Mouse (Mus musculus): ENCODE measurements around the gene Tceanc2. TPM values are rescaled to one million over a fixed set of nuclear protein-coding genes. Genes with fewer than 3 reads are reported as not detected.
A peak's percentile ranks its signal among the peaks of the same experiment; 100 is the strongest.

Tceanc2 gene
- polyA plus RNA-seq, 1 experiment from 2014 or later = 16.8 TPM

DNA sequence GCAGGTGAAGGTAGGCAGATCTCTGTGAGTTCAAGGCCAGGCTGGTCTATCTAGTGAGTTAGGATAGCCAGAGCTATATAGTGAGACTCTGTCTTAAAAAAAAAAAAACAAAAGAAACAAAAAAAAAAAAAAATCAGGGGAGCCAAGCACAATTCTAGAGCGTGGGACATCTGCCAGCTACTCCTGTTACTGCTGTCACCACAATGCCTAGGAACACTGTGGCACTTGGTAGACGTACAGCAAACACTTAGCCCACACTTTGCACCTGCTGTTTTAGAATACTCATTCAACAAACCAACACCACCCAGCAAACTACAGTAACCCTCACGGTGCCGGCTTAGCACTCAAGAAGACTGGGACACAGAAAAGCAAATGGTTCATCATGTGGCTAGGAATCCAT is 32.5 kb upstream of the Tceanc2 start:
- Histone ChIP-seq H3K9ac (ENCODE audit: low read length) (no peak overlapping the region), H3K9me3 (ENCODE audit: control insufficient read depth, low read length) (no peaks in the 10 kb centered on the region), H3K36me3 (ENCODE audit: control insufficient read depth, insufficient read depth, low read length) (peaks cover 13% of the 10 kb centered on the region), H3K4me3 (ENCODE audit: control insufficient read depth in 1 of 2, insufficient read depth in 1 of 2, low read depth in 1 of 2, low read length in 2 of 2) (no peak overlapping the region), H3K4me2 (ENCODE audit: low read length) (no peak overlapping the region), H3K4me1 (ENCODE audit: control insufficient read depth in 2 of 2, insufficient read depth in 2 of 2, low read length in 2 of 2) (peaks cover 0 to 4% of the 10 kb centered on the region in 2 experiments; a peak in 2 of 4 replicates), H3K27me3 (ENCODE audit: control insufficient read depth, insufficient read depth, low read length) (peaks cover 45% of the 10 kb centered on the region), H3K27ac (replicated peaks in 1 of 2; ENCODE audit: control insufficient read depth in 1 of 2, insufficient read depth in 1 of 2, low read depth in 2 of 2, low read length in 2 of 2) (no peak overlapping the region)
- ATAC-seq (ENCODE audit: insufficient number of reproducible peaks, insufficient read depth, low FRiP score, low read depth) = 0 out of 2 replicates have a peak, but pooled peaks have one; percentile 17
- WGBS = 48% methylated on average over 4 of the region's 4 CpGs

DNA sequence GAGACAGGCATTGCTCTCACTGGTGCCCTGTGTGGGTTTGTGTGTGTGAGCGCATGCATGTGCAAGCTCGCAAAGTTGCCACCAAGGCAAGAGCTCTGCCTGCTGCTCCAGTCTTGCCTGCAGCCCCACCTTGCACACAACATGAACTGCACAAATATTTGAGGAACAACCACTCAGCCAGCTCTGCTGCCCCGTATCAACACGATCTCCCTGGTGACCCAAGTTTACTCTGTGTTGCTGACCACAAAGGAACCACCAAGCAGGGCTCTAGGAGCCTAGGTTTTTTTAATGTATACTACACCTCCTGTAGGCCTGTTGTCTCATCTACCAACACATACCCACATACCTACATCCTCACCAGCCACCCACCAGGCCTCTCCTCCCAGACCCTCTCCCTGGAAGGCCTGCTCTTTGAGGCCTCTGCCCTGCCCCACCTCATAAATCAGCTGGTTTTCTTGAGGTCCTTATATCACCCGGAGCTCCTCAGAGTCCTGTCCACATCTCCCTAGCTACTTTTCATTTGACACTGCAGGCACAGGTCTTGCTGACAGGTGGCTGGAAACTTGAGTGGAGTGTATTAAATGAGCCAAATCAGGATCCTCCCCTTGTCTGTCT is 31.7 kb upstream of the Tceanc2 start:
- Histone ChIP-seq H3K4me3 (ENCODE audit: control insufficient read depth in 1 of 2, insufficient read depth in 1 of 2, low read depth in 1 of 2, low read length in 2 of 2) (no peak overlapping the region), H3K4me2 (ENCODE audit: low read length) (no peak overlapping the region), H3K9ac (ENCODE audit: low read length) (no peak overlapping the region), H3K27me3 (ENCODE audit: control insufficient read depth, insufficient read depth, low read length) (peaks cover 43% of the 10 kb centered on the region), H3K27ac (replicated peaks in 1 of 2; ENCODE audit: control insufficient read depth in 1 of 2, insufficient read depth in 1 of 2, low read depth in 2 of 2, low read length in 2 of 2) (no peak overlapping the region), H3K36me3 (ENCODE audit: control insufficient read depth, insufficient read depth, low read length) (peaks cover 15% of the 10 kb centered on the region), H3K4me1 (ENCODE audit: control insufficient read depth in 2 of 2, insufficient read depth in 2 of 2, low read length in 2 of 2) (peaks cover 0 to 4% of the 10 kb centered on the region in 2 experiments; a peak in 2 of 4 replicates), H3K9me3 (ENCODE audit: control insufficient read depth, low read length) (no peaks in the 10 kb centered on the region)
- no peak for ATAC-seq (ENCODE audit: insufficient number of reproducible peaks, insufficient read depth, low FRiP score, low read depth)
- 68% methylated on average over 5 of the region's 5 CpGs for WGBS

DNA sequence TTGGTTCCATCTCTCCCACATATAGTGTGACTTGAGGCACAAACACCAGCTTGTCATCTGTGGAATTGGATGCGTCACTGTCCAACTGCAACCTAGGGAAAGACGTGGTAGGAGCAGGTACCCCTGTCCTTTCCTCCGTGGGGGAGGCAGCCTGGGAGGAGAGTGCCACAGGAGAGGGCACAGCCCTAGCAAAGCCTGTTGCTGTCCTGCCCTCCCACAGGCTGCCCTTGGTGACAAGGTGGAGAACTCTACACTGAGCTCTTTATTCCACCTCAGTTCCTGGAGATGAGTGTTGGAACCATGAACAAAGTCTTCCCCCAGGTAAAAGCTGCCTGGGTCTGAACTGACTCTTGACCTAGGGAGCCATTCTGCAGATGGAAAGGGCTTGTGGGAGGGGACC is 30.0 kb upstream of the Tceanc2 start, which contains the start of gene Ldlrad1:
Ldlrad1 (plus strand) TSS at position 301 of the 400 bp plus-strand sequence.
- H3K9me3 ChIP-seq (ENCODE audit: control insufficient read depth, low read length) = no peaks in the 10 kb centered on the region
- H3K27ac ChIP-seq (replicated peaks in 1 of 2; ENCODE audit: control insufficient read depth in 1 of 2, insufficient read depth in 1 of 2, low read depth in 2 of 2, low read length in 2 of 2) = no peak within 1 kb of the TSS
- H3K4me3 ChIP-seq (ENCODE audit: control insufficient read depth in 1 of 2, insufficient read depth in 1 of 2, low read depth in 1 of 2, low read length in 2 of 2) = no peak within 1 kb of the TSS
- H3K4me2 ChIP-seq (ENCODE audit: low read length) = no peak within 1 kb of the TSS
- H3K27me3 ChIP-seq (ENCODE audit: control insufficient read depth, insufficient read depth, low read length) = peaks cover 27% of the 10 kb centered on the region
- peaks cover 31% of the 10 kb centered on the region for H3K36me3 ChIP-seq (ENCODE audit: control insufficient read depth, insufficient read depth, low read length)
- WGBS = 84% methylated on average over 3 of the region's 3 CpGs
- no peak within 1 kb of the TSS for H3K9ac ChIP-seq (ENCODE audit: low read length)
- peaks cover 0 to 4% of the 10 kb centered on the region in 2 experiments; a peak in 2 of 4 replicates for H3K4me1 ChIP-seq (ENCODE audit: control insufficient read depth in 2 of 2, insufficient read depth in 2 of 2, low read length in 2 of 2)
- no peak for ATAC-seq (ENCODE audit: insufficient number of reproducible peaks, insufficient read depth, low FRiP score, low read depth)

DNA sequence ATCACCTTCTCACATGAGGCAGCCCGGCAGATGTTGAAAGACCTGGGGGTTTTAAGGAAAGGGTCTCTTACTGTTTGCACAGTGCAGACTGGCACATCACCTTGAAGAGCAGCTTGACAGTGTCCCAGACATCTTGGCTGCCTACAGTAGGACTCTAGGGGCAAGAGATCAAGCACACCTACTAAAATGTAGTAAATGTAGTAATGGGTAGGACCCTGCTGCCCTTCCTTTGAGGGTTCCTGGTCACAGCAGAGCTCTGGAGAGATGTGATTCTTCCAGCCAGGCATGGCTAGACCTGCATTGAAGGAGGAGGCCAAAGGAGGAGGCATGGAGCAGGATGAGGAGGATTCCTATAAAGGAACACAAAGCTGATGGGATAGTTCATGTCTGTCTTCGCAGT is 28.1 kb upstream of the Tceanc2 start:
- Histone ChIP-seq H3K9ac (ENCODE audit: low read length) (no peak overlapping the region), H3K4me2 (ENCODE audit: low read length) (no peak overlapping the region), H3K9me3 (ENCODE audit: control insufficient read depth, low read length) (no peaks in the 10 kb centered on the region), H3K36me3 (ENCODE audit: control insufficient read depth, insufficient read depth, low read length) (peaks cover 49% of the 10 kb centered on the region), H3K4me3 (ENCODE audit: control insufficient read depth in 1 of 2, insufficient read depth in 1 of 2, low read depth in 1 of 2, low read length in 2 of 2) (no peak overlapping the region), H3K27me3 (ENCODE audit: control insufficient read depth, insufficient read depth, low read length) (peaks cover 9% of the 10 kb centered on the region; the same call in 1 of the 2 replicates), H3K27ac (replicated peaks in 1 of 2; ENCODE audit: control insufficient read depth in 1 of 2, insufficient read depth in 1 of 2, low read depth in 2 of 2, low read length in 2 of 2) (no peak overlapping the region), H3K4me1 (ENCODE audit: control insufficient read depth in 2 of 2, insufficient read depth in 2 of 2, low read length in 2 of 2) (peaks cover 0 to 4% of the 10 kb centered on the region in 2 experiments; a peak in 2 of 4 replicates)
- ATAC-seq (ENCODE audit: insufficient number of reproducible peaks, insufficient read depth, low FRiP score, low read depth) = no peak
- WGBS = 98% methylated on average over 2 of the region's 2 CpGs

DNA sequence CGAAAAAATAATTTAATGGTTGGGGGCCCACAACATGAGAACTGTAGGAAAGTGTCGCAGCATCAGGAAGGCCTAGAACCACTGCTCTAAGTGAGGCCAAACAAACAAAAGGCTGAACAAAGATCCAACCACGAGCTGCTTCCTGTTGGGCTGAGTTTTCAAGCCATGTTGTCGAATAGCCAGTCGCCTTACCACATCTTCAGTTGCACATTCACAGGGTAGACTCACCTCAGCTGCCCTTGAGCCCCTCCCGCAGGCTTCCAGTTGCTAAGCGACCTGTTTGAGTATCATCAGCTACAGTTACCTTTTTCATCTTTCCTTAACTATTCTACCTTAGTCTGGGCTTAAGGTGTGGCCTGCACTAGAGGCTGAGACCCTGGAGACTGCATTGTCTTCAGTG is 24.1 kb upstream of the Tceanc2 start:
- no peak overlapping the region for H3K4me3 ChIP-seq (ENCODE audit: control insufficient read depth in 1 of 2, insufficient read depth in 1 of 2, low read depth in 1 of 2, low read length in 2 of 2)
- no peak for ATAC-seq (ENCODE audit: insufficient number of reproducible peaks, insufficient read depth, low FRiP score, low read depth)
- no peak overlapping the region for H3K27ac ChIP-seq (replicated peaks in 1 of 2; ENCODE audit: control insufficient read depth in 1 of 2, insufficient read depth in 1 of 2, low read depth in 2 of 2, low read length in 2 of 2)
- no peak overlapping the region for H3K9ac ChIP-seq (ENCODE audit: low read length)
- no peaks in the 10 kb centered on the region for H3K4me1 ChIP-seq (ENCODE audit: control insufficient read depth in 2 of 2, insufficient read depth in 2 of 2, low read length in 2 of 2)
- no peaks in the 10 kb centered on the region for H3K27me3 ChIP-seq (ENCODE audit: control insufficient read depth, insufficient read depth, low read length)
- 93% methylated on average over 7 of the region's 7 CpGs for WGBS
- H3K9me3 ChIP-seq (ENCODE audit: control insufficient read depth, low read length) = no peaks in the 10 kb centered on the region
- peaks cover 84% of the 10 kb centered on the region for H3K36me3 ChIP-seq (ENCODE audit: control insufficient read depth, insufficient read depth, low read length)
- H3K4me2 ChIP-seq (ENCODE audit: low read length) = no peak overlapping the region

DNA sequence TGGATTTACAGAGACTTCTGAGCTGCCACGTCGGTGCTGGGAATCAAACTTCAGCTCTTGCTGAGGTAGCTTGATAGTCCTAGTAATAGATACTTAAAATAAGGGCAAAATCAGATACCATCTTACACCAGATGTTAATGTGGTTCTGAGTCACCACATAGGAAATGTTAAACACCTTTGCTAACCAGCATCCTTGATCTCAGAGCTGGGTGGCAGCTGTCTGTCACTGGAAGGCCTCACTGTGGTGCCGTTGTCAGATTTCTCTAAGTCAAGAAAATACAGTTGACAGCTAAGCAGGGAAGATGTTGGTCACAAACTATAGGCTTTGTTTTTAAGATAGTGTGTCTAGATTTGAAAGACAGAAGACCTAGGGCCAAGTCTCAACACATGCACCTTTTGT is 22.9 kb upstream of the Tceanc2 start:
- Histone ChIP-seq H3K9ac (ENCODE audit: low read length) (no peak overlapping the region), H3K4me1 (ENCODE audit: control insufficient read depth in 2 of 2, insufficient read depth in 2 of 2, low read length in 2 of 2) (no peaks in the 10 kb centered on the region), H3K27ac (replicated peaks in 1 of 2; ENCODE audit: control insufficient read depth in 1 of 2, insufficient read depth in 1 of 2, low read depth in 2 of 2, low read length in 2 of 2) (no peak overlapping the region), H3K4me2 (ENCODE audit: low read length) (no peak overlapping the region), H3K27me3 (ENCODE audit: control insufficient read depth, insufficient read depth, low read length) (no peaks in the 10 kb centered on the region), H3K36me3 (ENCODE audit: control insufficient read depth, insufficient read depth, low read length) (peaks cover 91% of the 10 kb centered on the region), H3K4me3 (ENCODE audit: control insufficient read depth in 1 of 2, insufficient read depth in 1 of 2, low read depth in 1 of 2, low read length in 2 of 2) (no peak overlapping the region), H3K9me3 (ENCODE audit: control insufficient read depth, low read length) (no peaks in the 10 kb centered on the region)
- WGBS = 94% methylated on average over 3 of the region's 3 CpGs
- ATAC-seq (ENCODE audit: insufficient number of reproducible peaks, insufficient read depth, low FRiP score, low read depth) = no peak

DNA sequence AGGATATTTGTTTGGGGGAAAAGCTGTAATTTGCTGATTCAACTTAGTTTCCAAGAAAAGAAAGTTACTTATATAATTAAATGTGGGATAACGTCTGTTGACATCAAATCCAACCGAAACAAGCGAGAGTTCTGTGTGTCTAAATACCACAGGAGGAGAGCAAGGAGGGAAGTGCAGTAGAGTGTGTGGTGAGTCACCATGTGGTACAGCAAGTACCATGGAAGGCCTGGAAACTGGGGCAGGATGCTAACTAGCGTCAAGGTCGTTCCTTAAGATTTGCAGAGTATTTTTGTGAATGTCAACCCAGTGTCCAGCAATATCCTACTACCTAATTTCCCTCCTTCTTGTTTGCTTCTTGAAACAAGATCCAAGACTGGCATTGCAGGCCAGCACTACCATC is 19.2 kb upstream of the Tceanc2 start:
- WGBS = 88% methylated on average over 5 of the region's 5 CpGs
- ATAC-seq (ENCODE audit: insufficient number of reproducible peaks, insufficient read depth, low FRiP score, low read depth) = no peak
- Histone ChIP-seq H3K27ac (replicated peaks in 1 of 2; ENCODE audit: control insufficient read depth in 1 of 2, insufficient read depth in 1 of 2, low read depth in 2 of 2, low read length in 2 of 2) (no peak overlapping the region), H3K9me3 (ENCODE audit: control insufficient read depth, low read length) (no peaks in the 10 kb centered on the region), H3K4me2 (ENCODE audit: low read length) (no peak overlapping the region), H3K9ac (ENCODE audit: low read length) (no peak overlapping the region), H3K36me3 (ENCODE audit: control insufficient read depth, insufficient read depth, low read length) (peaks cover 97% of the 10 kb centered on the region), H3K4me1 (ENCODE audit: control insufficient read depth in 2 of 2, insufficient read depth in 2 of 2, low read length in 2 of 2) (no peaks in the 10 kb centered on the region), H3K27me3 (ENCODE audit: control insufficient read depth, insufficient read depth, low read length) (no peaks in the 10 kb centered on the region), H3K4me3 (ENCODE audit: control insufficient read depth in 1 of 2, insufficient read depth in 1 of 2, low read depth in 1 of 2, low read length in 2 of 2) (no peak overlapping the region)

DNA sequence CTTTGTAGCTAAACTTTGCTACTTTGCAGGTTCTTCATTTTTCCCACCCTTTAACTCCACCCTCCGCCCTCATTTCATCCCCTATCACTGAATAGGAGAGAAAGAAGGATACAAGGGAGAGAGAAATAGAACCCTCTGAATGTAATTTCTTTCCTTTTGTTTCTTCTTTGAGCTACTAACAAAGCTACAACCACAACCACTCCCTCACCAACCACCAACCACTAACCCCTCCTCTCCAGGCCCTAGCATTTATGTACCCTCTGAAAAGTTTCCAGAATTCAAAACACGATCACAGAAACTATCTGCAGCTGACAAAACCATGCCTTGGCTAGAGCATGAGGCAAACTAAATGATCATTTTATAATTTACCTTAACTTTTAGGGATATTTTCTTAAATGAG is 17.5 kb upstream of the Tceanc2 start:
- no peak overlapping the region for H3K9ac ChIP-seq (ENCODE audit: low read length)
- no peaks in the 10 kb centered on the region for H3K4me1 ChIP-seq (ENCODE audit: control insufficient read depth in 2 of 2, insufficient read depth in 2 of 2, low read length in 2 of 2)
- ATAC-seq (ENCODE audit: insufficient number of reproducible peaks, insufficient read depth, low FRiP score, low read depth) = no peak
- H3K9me3 ChIP-seq (ENCODE audit: control insufficient read depth, low read length) = no peaks in the 10 kb centered on the region
- 87% methylated on average over 2 of the region's 2 CpGs for WGBS
- no peak overlapping the region for H3K27ac ChIP-seq (replicated peaks in 1 of 2; ENCODE audit: control insufficient read depth in 1 of 2, insufficient read depth in 1 of 2, low read depth in 2 of 2, low read length in 2 of 2)
- no peaks in the 10 kb centered on the region for H3K27me3 ChIP-seq (ENCODE audit: control insufficient read depth, insufficient read depth, low read length)
- H3K36me3 ChIP-seq (ENCODE audit: control insufficient read depth, insufficient read depth, low read length) = peaks cover 96% of the 10 kb centered on the region
- no peak overlapping the region for H3K4me3 ChIP-seq (ENCODE audit: control insufficient read depth in 1 of 2, insufficient read depth in 1 of 2, low read depth in 1 of 2, low read length in 2 of 2)
- no peak overlapping the region for H3K4me2 ChIP-seq (ENCODE audit: low read length)
